Mouse (Mus musculus): ENCODE results near the gene AC134908.4. TPM values are rescaled to one million over a fixed set of nuclear protein-coding genes. Genes with fewer than 3 reads are reported as not detected.

The AC134908.4 gene
- polyA plus RNA-seq, 1 experiment from 2014 or later = not detected

- H3K4me2 ChIP-seq (ENCODE audit: low read depth, low read length) = no peak within 1 kb of the TSS
- 93% methylated on average over 22 of the region's 22 CpGs for WGBS (ENCODE audit: insufficient replicate concordance)
- no peak within 1 kb of the TSS for H3K4me3 ChIP-seq (ENCODE audit: low read depth, low read length)
- ATAC-seq = no peak
- H3K9me3 ChIP-seq (ENCODE audit: low read length) = no peaks in the 10 kb centered on the region
- H3K27ac ChIP-seq (ENCODE audit: low read depth) = no peak within 1 kb of the TSS
- TF ChIP-seq EP300 (IDR thresholded peaks at IDR 0.05; ENCODE audit: low read depth) = no peak
- no peak for TF ChIP-seq CTCF (IDR thresholded peaks at IDR 0.05; ENCODE audit: low read depth)
- H3K9ac ChIP-seq (replicated peaks) = no peak within 1 kb of the TSS
- peaks cover 35% of the 10 kb centered on the region for H3K4me1 ChIP-seq (ENCODE audit: insufficient read depth)
- peaks cover 44% of the 10 kb centered on the region for H3K36me3 ChIP-seq (replicated peaks; ENCODE audit: insufficient read depth, low read length)
- no peak for DNase-seq
- no peaks in the 10 kb centered on the region for H3K27me3 ChIP-seq (ENCODE audit: insufficient read depth, low read length)
Measured at GRCm38 (mm10) chr17:25841117-25841880, 45.8 kb upstream of the AC134908.4 start, which contains the start of gene Gm20683. TSS of gene Gm20683 (minus strand) at chr17:25841763.

- Histone ChIP-seq H3K9ac (replicated peaks) (no peak overlapping the region), H3K27ac (ENCODE audit: low read depth) (no peak overlapping the region), H3K4me2 (ENCODE audit: low read depth, low read length) (no peak overlapping the region), H3K27me3 (ENCODE audit: insufficient read depth, low read length) (no peaks in the 10 kb centered on the region), H3K4me1 (ENCODE audit: insufficient read depth) (peaks cover 39% of the 10 kb centered on the region), H3K36me3 (replicated peaks; ENCODE audit: insufficient read depth, low read length) (peaks cover 44% of the 10 kb centered on the region), H3K4me3 (ENCODE audit: low read depth, low read length) (no peak overlapping the region), H3K9me3 (ENCODE audit: low read length) (no peaks in the 10 kb centered on the region)
- TF ChIP-seq EP300 (IDR thresholded peaks at IDR 0.05; ENCODE audit: low read depth) (no peak), CTCF (IDR thresholded peaks at IDR 0.05; ENCODE audit: low read depth) (no peak)
- no peak for ATAC-seq
- 91% methylated on average over 6 of the region's 6 CpGs for WGBS (ENCODE audit: insufficient replicate concordance)
- DNase-seq = no peak
Measured at GRCm38 (mm10) chr17:25840519-25840918, 45.1 kb upstream of the AC134908.4 start.

GRCm38 (mm10) chr17:25839455-25840235 lies 44.2 kb upstream of the AC134908.4 start:
- DNase-seq (no peak), ATAC-seq (peak; percentile 67)
- 70% methylated on average over 14 of the region's 14 CpGs for WGBS (ENCODE audit: insufficient replicate concordance)
- Histone ChIP-seq H3K36me3 (replicated peaks; ENCODE audit: insufficient read depth, low read length) (peaks cover 44% of the 10 kb centered on the region), H3K27me3 (ENCODE audit: insufficient read depth, low read length) (no peaks in the 10 kb centered on the region), H3K27ac (ENCODE audit: low read depth) (peak overlapping the region; percentile 82), H3K4me3 (ENCODE audit: low read depth, low read length) (no peak overlapping the region), H3K4me2 (ENCODE audit: low read depth, low read length) (0 out of 2 replicates have a peak overlapping the region, but pooled peaks have one; percentile 38), H3K4me1 (ENCODE audit: insufficient read depth) (peaks cover 43% of the 10 kb centered on the region), H3K9ac (replicated peaks) (no peak overlapping the region), H3K9me3 (ENCODE audit: low read length) (no peaks in the 10 kb centered on the region)
- TF ChIP-seq EP300 (IDR thresholded peaks at IDR 0.05; ENCODE audit: low read depth) (no peak), CTCF (IDR thresholded peaks at IDR 0.05; ENCODE audit: low read depth) (no peak)

- no peaks in the 10 kb centered on the region for H3K27me3 ChIP-seq (ENCODE audit: insufficient read depth, low read length)
- TF ChIP-seq EP300 (IDR thresholded peaks at IDR 0.05; ENCODE audit: low read depth) (no peak), CTCF (IDR thresholded peaks at IDR 0.05; ENCODE audit: low read depth) (no peak)
- DNase-seq (no peak), ATAC-seq (no peak)
- 79% methylated on average over 4 of the region's 4 CpGs for WGBS (ENCODE audit: insufficient replicate concordance)
- no peak overlapping the region for H3K9ac ChIP-seq (replicated peaks)
- peaks cover 48% of the 10 kb centered on the region for H3K4me1 ChIP-seq (ENCODE audit: insufficient read depth)
- peaks cover 44% of the 10 kb centered on the region for H3K36me3 ChIP-seq (replicated peaks; ENCODE audit: insufficient read depth, low read length)
- no peak overlapping the region for H3K4me2 ChIP-seq (ENCODE audit: low read depth, low read length)
- no peaks in the 10 kb centered on the region for H3K9me3 ChIP-seq (ENCODE audit: low read length)
- peak overlapping the region; percentile 82 for H3K27ac ChIP-seq (ENCODE audit: low read depth)
- no peak overlapping the region for H3K4me3 ChIP-seq (ENCODE audit: low read depth, low read length)
Measured at GRCm38 (mm10) chr17:25838904-25839303, 43.4 kb upstream of the AC134908.4 start.

- no peak overlapping the region for H3K27ac ChIP-seq (ENCODE audit: low read depth)
- peaks cover 42% of the 10 kb centered on the region for H3K4me1 ChIP-seq (ENCODE audit: insufficient read depth)
- no peak overlapping the region for H3K4me3 ChIP-seq (ENCODE audit: low read depth, low read length)
- no peak overlapping the region for H3K9ac ChIP-seq (replicated peaks)
- no peaks in the 10 kb centered on the region for H3K9me3 ChIP-seq (ENCODE audit: low read length)
- no peak for DNase-seq
- TF ChIP-seq CTCF (IDR thresholded peaks at IDR 0.05; ENCODE audit: low read depth) (no peak), EP300 (IDR thresholded peaks at IDR 0.05; ENCODE audit: low read depth) (no peak)
- H3K36me3 ChIP-seq (replicated peaks; ENCODE audit: insufficient read depth, low read length) = peaks cover 43% of the 10 kb centered on the region
- H3K27me3 ChIP-seq (ENCODE audit: insufficient read depth, low read length) = no peaks in the 10 kb centered on the region
- ATAC-seq = no peak
- 42% methylated on average over 3 of the region's 3 CpGs for WGBS (ENCODE audit: insufficient replicate concordance)
- peak overlapping the region; percentile 76; the same call in 1 of the 2 replicates for H3K4me2 ChIP-seq (ENCODE audit: low read depth, low read length)
Measured at GRCm38 (mm10) chr17:25837533-25837932, 42.1 kb upstream of the AC134908.4 start.

- no peak for TF ChIP-seq CTCF (IDR thresholded peaks at IDR 0.05; ENCODE audit: low read depth)
- no peak for TF ChIP-seq EP300 (IDR thresholded peaks at IDR 0.05; ENCODE audit: low read depth)
- H3K4me2 ChIP-seq (ENCODE audit: low read depth, low read length) = peak within 1 kb of the TSS; percentile 76
- WGBS (ENCODE audit: insufficient replicate concordance) = 5% methylated on average over 20 of the region's 29 CpGs
- H3K27me3 ChIP-seq (ENCODE audit: insufficient read depth, low read length) = no peaks in the 10 kb centered on the region
- H3K4me1 ChIP-seq (ENCODE audit: insufficient read depth) = peaks cover 44% of the 10 kb centered on the region
- peaks cover 38% of the 10 kb centered on the region for H3K36me3 ChIP-seq (replicated peaks; ENCODE audit: insufficient read depth, low read length)
- no peak within 1 kb of the TSS for H3K27ac ChIP-seq (ENCODE audit: low read depth)
- H3K9me3 ChIP-seq (ENCODE audit: low read length) = no peaks in the 10 kb centered on the region
- peak within 1 kb of the TSS; percentile 21; the same call in 1 of the 2 replicates for H3K4me3 ChIP-seq (ENCODE audit: low read depth, low read length)
- H3K9ac ChIP-seq (replicated peaks) = peak within 1 kb of the TSS; percentile 47; the same call in 1 of the 2 replicates
- ATAC-seq (no peak), DNase-seq (peak; percentile 69)
Measured at GRCm38 (mm10) chr17:25837076-25837410, 41.6 kb upstream of the AC134908.4 start, which contains the start of gene Rhbdl1. TSS of gene Rhbdl1 (minus strand) at chr17:25837295.

Data from liver, postnatal 0 days (tissue).